Mouse (Mus musculus) naive thymus-derived CD4-positive, alpha-beta T cell, adult 2 months (primary cell): Measurements from ENCODE around the gene Gm6408.
"Not testable (repeated sequence)": the region's sequence is repeated elsewhere in the genome, so short reads cannot be mapped to it uniquely, and the experiment has no call there.

Experiments used
- DNase-seq: peaks from one replicate; pipeline ENCODE4 v3.0.0-alpha.2; 2011; ENCODE audit warnings: low read depth

Gm6408 gene

GRCm38 (mm10) chr5:146481665-146482064, at the start of gene Gm6408:
Gene Gm6408 (plus strand): TSS chr5:146481965.
- not testable (repeated sequence) for DNase-seq

GRCm38 (mm10) chr5:146432476-146432875, 49.3 kb upstream of the Gm6408 start:
- no peak for DNase-seq

GRCm38 (mm10) chr5:146435316-146435715, 46.4 kb upstream of the Gm6408 start:
- no peak for DNase-seq

- DNase-seq = no peak
Observed at GRCm38 (mm10) chr5:146436796-146437195, 45.0 kb upstream of the Gm6408 start.

- no peak for DNase-seq
Observed at GRCm38 (mm10) chr5:146439152-146439781, 42.5 kb upstream of the Gm6408 start.

- no peak for DNase-seq
Observed at GRCm38 (mm10) chr5:146440273-146440672, 41.5 kb upstream of the Gm6408 start.

GRCm38 (mm10) chr5:146442767-146443166, 39.0 kb upstream of the Gm6408 start:
- no peak for DNase-seq

- DNase-seq = no peak
Observed at GRCm38 (mm10) chr5:146446633-146447032, 35.1 kb upstream of the Gm6408 start.

GRCm38 (mm10) chr5:146451592-146452254, 30.0 kb upstream of the Gm6408 start:
- DNase-seq = no peak

- DNase-seq = no peak
Observed at GRCm38 (mm10) chr5:146453556-146453955, 28.2 kb upstream of the Gm6408 start.

GRCm38 (mm10) chr5:146461612-146462011, 20.2 kb upstream of the Gm6408 start:
- DNase-seq = no peak

- no peak for DNase-seq
Observed at GRCm38 (mm10) chr5:146466663-146467062, 15.1 kb upstream of the Gm6408 start.

- DNase-seq = no peak
Observed at GRCm38 (mm10) chr5:146468311-146468710, 13.5 kb upstream of the Gm6408 start.

- DNase-seq = no peak
Observed at GRCm38 (mm10) chr5:146470821-146471220, 10.9 kb upstream of the Gm6408 start.

- DNase-seq = no peak
Observed at GRCm38 (mm10) chr5:146471311-146471710, 10.5 kb upstream of the Gm6408 start.

- DNase-seq = no peak
Observed at GRCm38 (mm10) chr5:146471821-146472220, 9.9 kb upstream of the Gm6408 start.

- DNase-seq = peak; percentile 1
Observed at GRCm38 (mm10) chr5:146479564-146479963, 2.2 kb upstream of the Gm6408 start.

- not testable (repeated sequence) for DNase-seq
Observed at GRCm38 (mm10) chr5:146488959-146489358, 7.2 kb downstream of the Gm6408 start.

- DNase-seq = not testable (repeated sequence)
Observed at GRCm38 (mm10) chr5:146491063-146491462, 9.3 kb downstream of the Gm6408 start, which contains the start of gene Gm6370. Gene Gm6370 (plus strand): TSS chr5:146491363.

- not testable (repeated sequence) for DNase-seq
Observed at GRCm38 (mm10) chr5:146502099-146502498, 20.3 kb downstream of the Gm6408 start, which contains the start of gene 4930449I24Rik. Gene 4930449I24Rik (plus strand): TSS chr5:146502399.

GRCm38 (mm10) chr5:146513823-146514222, 32.1 kb downstream of the Gm6408 start, which contains the start of gene Gm3402:
Gene Gm3402 (plus strand): TSS chr5:146514123.
- not testable (repeated sequence) for DNase-seq

- not testable (repeated sequence) for DNase-seq
Observed at GRCm38 (mm10) chr5:146525501-146525900, 43.7 kb downstream of the Gm6408 start, which contains the start of gene Gm3404. Gene Gm3404 (plus strand): TSS chr5:146525801.
